Mouse (Mus musculus): ENCODE measurements around the gene Gm47985. TPM values are rescaled to one million over a fixed set of nuclear protein-coding genes. Genes with fewer than 3 reads are reported as not detected.

Gm47985 gene
- polyA plus RNA-seq, 1 experiment, result 0.20 TPM

GRCm38 (mm10) chr1:151214862-151215261, 32.5 kb downstream of the Gm47985 start:
- WGBS, result 63% methylated on average over 2 of the region's 2 CpGs

GRCm38 (mm10) chr1:151215985-151216384, 33.6 kb downstream of the Gm47985 start:
- no peaks in the 10 kb centered on the region for H3K36me3 ChIP-seq (ENCODE audit: control insufficient read depth, insufficient read depth, low read length)
- WGBS, result 23% methylated on average over 1 of the region's 1 CpGs
- H3K4me3 ChIP-seq (ENCODE audit: extremely low read depth, insufficient read depth, insufficient read length), result no peak overlapping the region
- no peaks in the 10 kb centered on the region for H3K27me3 ChIP-seq (ENCODE audit: control insufficient read depth, insufficient read depth, low read length)
- H3K4me1 ChIP-seq (ENCODE audit: control insufficient read depth, insufficient read depth, insufficient read length), result peaks cover 2% of the 10 kb centered on the region; the same call in 1 of the 2 replicates
- H3K27ac ChIP-seq (ENCODE audit: insufficient read depth, low read length), result no peak overlapping the region
- DNase-seq (ENCODE audit: low read depth in 1 of 2, low spot score in 2 of 2), result no peak
- no peak for TF ChIP-seq POLR2A (IDR thresholded peaks at IDR 0.05; ENCODE audit: low read depth, low read length)
- TF ChIP-seq CTCF (IDR thresholded peaks at IDR 0.05; ENCODE audit: extremely low read depth, insufficient read depth, insufficient read length, insufficient replicate concordance), result no peak

More at GRCm38 (mm10) chr1:151214862-151215261, 32.5 kb downstream of the Gm47985 start:
- H3K4me1 ChIP-seq (ENCODE audit: control insufficient read depth, insufficient read depth, insufficient read length), result peaks cover 2% of the 10 kb centered on the region; the same call in 1 of the 2 replicates
- no peaks in the 10 kb centered on the region for H3K36me3 ChIP-seq (ENCODE audit: control insufficient read depth, insufficient read depth, low read length)
- DNase-seq (ENCODE audit: low read depth in 1 of 2, low spot score in 2 of 2), result no peak
- no peak overlapping the region for H3K4me3 ChIP-seq (ENCODE audit: extremely low read depth, insufficient read depth, insufficient read length)
- H3K27me3 ChIP-seq (ENCODE audit: control insufficient read depth, insufficient read depth, low read length), result no peaks in the 10 kb centered on the region
- no peak for TF ChIP-seq CTCF (IDR thresholded peaks at IDR 0.05; ENCODE audit: extremely low read depth, insufficient read depth, insufficient read length, insufficient replicate concordance)
- no peak overlapping the region for H3K27ac ChIP-seq (ENCODE audit: insufficient read depth, low read length)

GRCm38 (mm10) chr1:151216417-151216816, 34.1 kb downstream of the Gm47985 start:
- Histone ChIP-seq H3K4me1 (ENCODE audit: control insufficient read depth, insufficient read depth, insufficient read length) (peaks cover 2% of the 10 kb centered on the region; the same call in 1 of the 2 replicates), H3K36me3 (ENCODE audit: control insufficient read depth, insufficient read depth, low read length) (no peaks in the 10 kb centered on the region), H3K27me3 (ENCODE audit: control insufficient read depth, insufficient read depth, low read length) (no peaks in the 10 kb centered on the region), H3K4me3 (ENCODE audit: extremely low read depth, insufficient read depth, insufficient read length) (no peak overlapping the region), H3K27ac (ENCODE audit: insufficient read depth, low read length) (no peak overlapping the region)
- WGBS, result 71% methylated on average over 3 of the region's 3 CpGs
- no peak for DNase-seq (ENCODE audit: low read depth in 1 of 2, low spot score in 2 of 2)
- no peak for TF ChIP-seq CTCF (IDR thresholded peaks at IDR 0.05; ENCODE audit: extremely low read depth, insufficient read depth, insufficient read length, insufficient replicate concordance)
- TF ChIP-seq POLR2A (IDR thresholded peaks at IDR 0.05; ENCODE audit: low read depth, low read length), result no peak

GRCm38 (mm10) chr1:151219045-151219444, 36.7 kb downstream of the Gm47985 start:
- H3K27me3 ChIP-seq (ENCODE audit: control insufficient read depth, insufficient read depth, low read length), result no peaks in the 10 kb centered on the region
- WGBS, result 78% methylated on average over 5 of the region's 5 CpGs
- no peak for DNase-seq (ENCODE audit: low read depth in 1 of 2, low spot score in 2 of 2)
- H3K36me3 ChIP-seq (ENCODE audit: control insufficient read depth, insufficient read depth, low read length), result no peaks in the 10 kb centered on the region
- no peak for TF ChIP-seq CTCF (IDR thresholded peaks at IDR 0.05; ENCODE audit: extremely low read depth, insufficient read depth, insufficient read length, insufficient replicate concordance)
- peaks cover 2% of the 10 kb centered on the region; the same call in 1 of the 2 replicates for H3K4me1 ChIP-seq (ENCODE audit: control insufficient read depth, insufficient read depth, insufficient read length)
- H3K27ac ChIP-seq (ENCODE audit: insufficient read depth, low read length), result no peak overlapping the region
- no peak overlapping the region for H3K4me3 ChIP-seq (ENCODE audit: extremely low read depth, insufficient read depth, insufficient read length)

- Histone ChIP-seq H3K36me3 (ENCODE audit: control insufficient read depth, insufficient read depth, low read length) (no peaks in the 10 kb centered on the region), H3K27me3 (ENCODE audit: control insufficient read depth, insufficient read depth, low read length) (no peaks in the 10 kb centered on the region), H3K4me3 (ENCODE audit: extremely low read depth, insufficient read depth, insufficient read length) (no peak overlapping the region), H3K27ac (ENCODE audit: insufficient read depth, low read length) (no peak overlapping the region), H3K4me1 (ENCODE audit: control insufficient read depth, insufficient read depth, insufficient read length) (peaks cover 2% of the 10 kb centered on the region; the same call in 1 of the 2 replicates)
- WGBS, result 91% methylated on average over 7 of the region's 7 CpGs
- TF ChIP-seq CTCF (IDR thresholded peaks at IDR 0.05; ENCODE audit: extremely low read depth, insufficient read depth, insufficient read length, insufficient replicate concordance) (no peak), POLR2A (IDR thresholded peaks at IDR 0.05; ENCODE audit: low read depth, low read length) (no peak)
- no peak for DNase-seq (ENCODE audit: low read depth in 1 of 2, low spot score in 2 of 2)
These were observed 37.8 kb downstream of the Gm47985 start for GRCm38 (mm10) chr1:151220098-151220497.

GRCm38 (mm10) chr1:151222561-151223267, 40.4 kb downstream of the Gm47985 start:
- Histone ChIP-seq H3K4me1 (ENCODE audit: control insufficient read depth, insufficient read depth, insufficient read length) (peaks cover 2% of the 10 kb centered on the region; the same call in 1 of the 2 replicates), H3K27ac (ENCODE audit: insufficient read depth, low read length) (no peak overlapping the region), H3K27me3 (ENCODE audit: control insufficient read depth, insufficient read depth, low read length) (no peaks in the 10 kb centered on the region), H3K4me3 (ENCODE audit: extremely low read depth, insufficient read depth, insufficient read length) (no peak overlapping the region), H3K36me3 (ENCODE audit: control insufficient read depth, insufficient read depth, low read length) (no peaks in the 10 kb centered on the region)
- 86% methylated on average over 10 of the region's 10 CpGs for WGBS
- DNase-seq (ENCODE audit: low read depth in 1 of 2, low spot score in 2 of 2), result no peak
- TF ChIP-seq CTCF (IDR thresholded peaks at IDR 0.05; ENCODE audit: extremely low read depth, insufficient read depth, insufficient read length, insufficient replicate concordance) (no peak), POLR2A (IDR thresholded peaks at IDR 0.05; ENCODE audit: low read depth, low read length) (no peak)

- no peak overlapping the region for H3K27ac ChIP-seq (ENCODE audit: insufficient read depth, low read length)
- H3K27me3 ChIP-seq (ENCODE audit: control insufficient read depth, insufficient read depth, low read length), result no peaks in the 10 kb centered on the region
- TF ChIP-seq CTCF (IDR thresholded peaks at IDR 0.05; ENCODE audit: extremely low read depth, insufficient read depth, insufficient read length, insufficient replicate concordance), result no peak
- 100% methylated on average over 1 of the region's 1 CpGs for WGBS
- no peaks in the 10 kb centered on the region for H3K36me3 ChIP-seq (ENCODE audit: control insufficient read depth, insufficient read depth, low read length)
- H3K4me3 ChIP-seq (ENCODE audit: extremely low read depth, insufficient read depth, insufficient read length), result no peak overlapping the region
- DNase-seq (ENCODE audit: low read depth in 1 of 2, low spot score in 2 of 2), result no peak
- peaks cover 2% of the 10 kb centered on the region; the same call in 1 of the 2 replicates for H3K4me1 ChIP-seq (ENCODE audit: control insufficient read depth, insufficient read depth, insufficient read length)
These were observed 41.0 kb downstream of the Gm47985 start for GRCm38 (mm10) chr1:151223377-151223776.

All from spleen, adult 2 months (tissue).